Mouse (Mus musculus) liver, embryonic 16.5 days (tissue): Measurements from ENCODE around the gene Pigk. TPM values are rescaled to one million over a fixed set of nuclear protein-coding genes. Genes with fewer than 3 reads are reported as not detected.

Experiments
- ATAC-seq: fragments of 200-750 bp; cut with Nextera tagmentation; 2 replicates; pipeline ENCODE4 v1.8.0; 2017; ENCODE audit warnings: low read depth, mild to moderate bottlenecking, moderate number of reproducible peaks, moderate library complexity
- H3K27ac ChIP-seq: fragments of 300-500 bp; sonication (generic); 2 replicates; pipeline ENCODE4 v1.5.1; 2014; ENCODE audit warnings: mild to moderate bottlenecking, low read length
- H3K27me3 ChIP-seq: fragments of 300-500 bp; sonication (generic); 2 replicates; pipeline ENCODE4 v1.6.1; 2014; ENCODE audit warnings: low read depth, low read length, mixed read lengths; ENCODE audit not compliant: control insufficient read depth, insufficient read depth
- H3K36me3 ChIP-seq: fragments of 300-500 bp; sonication (generic); 2 replicates; pipeline ENCODE4 v1.6.1; 2014; ENCODE audit warnings: mild to moderate bottlenecking; ENCODE audit not compliant: control insufficient read depth, insufficient read depth
- H3K4me1 ChIP-seq: fragments of 300-500 bp; sonication (generic); 2 replicates; pipeline ENCODE4 v1.6.1; 2014; ENCODE audit warnings: low read depth, low read length, mixed read lengths; ENCODE audit not compliant: control insufficient read depth
- H3K4me2 ChIP-seq: fragments of 300-500 bp; sonication (generic); 2 replicates; pipeline ENCODE4 v1.6.1; 2014; ENCODE audit warnings: low read depth, low read length, mixed read lengths
- H3K4me3 ChIP-seq: fragments of 300-500 bp; sonication (generic); 2 replicates; pipeline ENCODE4 v1.5.1; 2014; ENCODE audit warnings: low read depth, mild to moderate bottlenecking, low read length
- H3K9ac ChIP-seq: fragments of 300-500 bp; sonication (generic); 2 replicates; pipeline ENCODE4 v1.6.1; 2014; ENCODE audit warnings: low read depth, low read length
- H3K9me3 ChIP-seq: fragments of 300-500 bp; sonication (generic); replicated peaks from 2 replicates; pipeline ENCODE4 v1.6.1; 2016; ENCODE audit warnings: low read length; ENCODE audit not compliant: control insufficient read depth
- WGBS: fragments of 180-500 bp; shearing (Covaris S2); extraction: QIAGEN DNeasy Blood & Tissue Kit; methylation state at CpG from one replicate; pipeline ENCODE4 v1.1.7; 2014; ENCODE audit not compliant: insufficient replicate concordance; 5-methylcytosine and 5-hydroxymethylcytosine counted together
- polyA plus RNA-seq: library from polyadenylated mRNA; unstranded; fragments of >200 nt; fragmentation: Nextera tagmentation; extraction: Ambion mirVana; gene quantifications from 2 replicates; pipeline ENCODE4 v1.2.1, GENCODE M21; 2015

The Pigk gene
- polyA plus RNA-seq, 1 experiment from 2014 or later, result 22.1 TPM

DNA sequence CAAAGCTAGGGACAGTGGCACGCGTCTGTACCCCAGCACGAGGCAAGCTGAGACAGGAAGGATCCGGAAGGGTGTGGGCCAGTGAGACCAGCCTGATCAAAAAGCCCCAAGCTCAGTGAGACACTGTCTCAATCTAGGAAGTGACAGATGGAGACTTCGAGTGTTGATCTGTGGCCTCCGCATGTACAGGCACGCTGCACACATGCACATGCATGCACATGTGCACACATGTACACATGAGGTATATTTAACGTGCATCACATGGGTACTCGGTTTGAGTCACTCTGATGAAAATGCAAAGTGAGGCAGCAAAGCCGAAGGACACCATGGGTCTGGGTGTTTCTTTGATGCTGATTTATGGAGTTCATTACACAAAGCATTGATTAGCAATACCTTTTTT lies 191.1 kb downstream of the Pigk start:
- no peak for ATAC-seq
- Histone ChIP-seq H3K4me1 (no peaks in the 10 kb centered on the region), H3K9ac (no peak overlapping the region), H3K36me3 (no peaks in the 10 kb centered on the region), H3K4me3 (no peak overlapping the region), H3K27ac (no peak overlapping the region), H3K9me3 (no peaks in the 10 kb centered on the region), H3K27me3 (no peaks in the 10 kb centered on the region), H3K4me2 (no peak overlapping the region)
- 70% methylated on average over 10 of the region's 10 CpGs for WGBS

DNA sequence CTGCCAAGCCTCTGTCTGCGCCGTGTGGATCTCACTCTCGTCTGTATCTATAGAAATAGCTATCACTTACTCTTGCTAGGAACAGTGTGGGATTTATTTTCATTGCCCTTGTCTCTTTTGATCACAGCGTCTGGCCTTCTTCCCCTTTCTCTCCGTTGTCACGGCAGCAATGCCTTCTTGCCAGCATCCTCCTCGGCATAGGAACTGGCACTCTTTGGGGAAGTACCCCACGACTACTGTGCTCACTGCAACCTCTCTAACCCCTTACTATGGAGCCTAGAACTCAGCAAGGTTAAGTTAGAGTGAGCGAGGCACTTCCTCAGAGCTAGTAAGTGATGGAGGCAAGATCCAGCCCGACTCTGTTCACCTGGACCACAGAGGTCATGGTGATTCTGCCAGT lies 191.9 kb downstream of the Pigk start:
- Histone ChIP-seq H3K4me1 (no peaks in the 10 kb centered on the region), H3K27me3 (no peaks in the 10 kb centered on the region), H3K9ac (no peak overlapping the region), H3K9me3 (no peaks in the 10 kb centered on the region), H3K27ac (no peak overlapping the region), H3K36me3 (no peaks in the 10 kb centered on the region), H3K4me3 (no peak overlapping the region), H3K4me2 (no peak overlapping the region)
- no peak for ATAC-seq
- 32% methylated on average over 10 of the region's 10 CpGs for WGBS

DNA sequence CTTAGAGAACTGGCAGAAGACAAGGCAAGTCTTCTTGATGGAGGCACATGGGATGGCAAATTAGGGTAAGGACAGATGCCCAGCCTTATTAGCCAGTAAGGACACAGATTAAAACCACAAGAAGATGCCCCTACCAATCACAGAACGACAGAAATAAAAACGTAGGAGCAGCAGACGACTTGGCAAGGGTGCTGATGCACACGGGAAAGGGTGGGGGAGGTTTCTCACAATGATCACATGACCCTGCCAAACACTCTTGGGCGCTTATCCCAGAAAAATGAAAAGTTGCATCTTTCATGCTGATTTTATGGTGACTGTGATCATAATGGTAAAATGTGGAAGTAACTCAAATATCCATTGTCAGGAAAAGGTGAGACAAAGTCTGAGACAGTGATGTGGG lies 193.2 kb downstream of the Pigk start:
- WGBS, result 69% methylated on average over 5 of the region's 5 CpGs
- ATAC-seq, result no peak
- Histone ChIP-seq H3K27ac (no peak overlapping the region), H3K9me3 (no peaks in the 10 kb centered on the region), H3K27me3 (no peaks in the 10 kb centered on the region), H3K4me3 (no peak overlapping the region), H3K4me2 (no peak overlapping the region), H3K9ac (no peak overlapping the region), H3K36me3 (no peaks in the 10 kb centered on the region), H3K4me1 (no peaks in the 10 kb centered on the region)

DNA sequence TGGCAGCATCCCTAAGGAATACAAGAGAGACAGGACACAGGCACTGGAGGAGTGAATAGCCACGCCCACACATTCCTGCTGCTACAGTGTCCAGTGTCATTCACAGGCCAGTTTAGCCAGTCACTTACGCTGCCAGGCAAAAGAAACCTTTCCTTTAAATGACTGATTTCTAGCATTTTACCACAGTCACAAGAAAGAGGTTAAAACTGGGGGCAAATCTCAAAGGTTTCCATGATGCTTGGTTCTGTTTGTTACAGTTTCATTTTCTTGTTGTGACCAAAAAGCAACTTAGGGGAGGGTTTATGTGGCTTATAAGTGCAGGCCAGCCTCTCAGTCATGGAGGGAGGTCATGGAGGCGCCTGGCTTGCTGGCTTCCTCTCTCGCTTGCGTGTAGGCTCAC lies 193.8 kb downstream of the Pigk start:
- no peaks in the 10 kb centered on the region for H3K9me3 ChIP-seq
- H3K36me3 ChIP-seq, result no peaks in the 10 kb centered on the region
- no peaks in the 10 kb centered on the region for H3K27me3 ChIP-seq
- no peak overlapping the region for H3K27ac ChIP-seq
- 59% methylated on average over 5 of the region's 5 CpGs for WGBS
- no peaks in the 10 kb centered on the region for H3K4me1 ChIP-seq
- H3K4me3 ChIP-seq, result no peak overlapping the region
- no peak overlapping the region for H3K9ac ChIP-seq
- ATAC-seq, result no peak
- H3K4me2 ChIP-seq, result no peak overlapping the region

DNA sequence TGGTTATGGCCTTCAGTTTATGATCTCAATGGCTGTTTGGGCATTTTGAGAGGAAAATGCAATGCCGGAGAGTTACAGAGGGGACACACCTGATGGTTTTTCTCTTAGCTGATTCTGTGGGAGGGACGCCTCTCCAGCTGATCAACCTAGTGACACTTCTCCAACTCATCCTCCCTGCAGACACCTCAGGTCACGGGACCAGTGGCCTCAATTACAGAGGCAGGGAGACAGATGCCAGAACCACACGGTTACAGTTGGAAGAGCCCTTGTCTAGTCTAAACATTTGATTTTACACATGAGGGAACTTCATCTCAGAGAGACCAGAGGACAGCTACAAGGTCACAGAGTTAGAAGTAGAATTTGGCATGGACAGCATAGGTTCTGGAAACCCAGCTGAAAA lies 197.7 kb downstream of the Pigk start:
- 46% methylated on average over 4 of the region's 4 CpGs for WGBS
- Histone ChIP-seq H3K27me3 (no peaks in the 10 kb centered on the region), H3K9ac (no peak overlapping the region), H3K27ac (no peak overlapping the region), H3K4me1 (no peaks in the 10 kb centered on the region), H3K9me3 (no peaks in the 10 kb centered on the region), H3K4me2 (no peak overlapping the region), H3K4me3 (no peak overlapping the region), H3K36me3 (no peaks in the 10 kb centered on the region)
- ATAC-seq, result no peak

DNA sequence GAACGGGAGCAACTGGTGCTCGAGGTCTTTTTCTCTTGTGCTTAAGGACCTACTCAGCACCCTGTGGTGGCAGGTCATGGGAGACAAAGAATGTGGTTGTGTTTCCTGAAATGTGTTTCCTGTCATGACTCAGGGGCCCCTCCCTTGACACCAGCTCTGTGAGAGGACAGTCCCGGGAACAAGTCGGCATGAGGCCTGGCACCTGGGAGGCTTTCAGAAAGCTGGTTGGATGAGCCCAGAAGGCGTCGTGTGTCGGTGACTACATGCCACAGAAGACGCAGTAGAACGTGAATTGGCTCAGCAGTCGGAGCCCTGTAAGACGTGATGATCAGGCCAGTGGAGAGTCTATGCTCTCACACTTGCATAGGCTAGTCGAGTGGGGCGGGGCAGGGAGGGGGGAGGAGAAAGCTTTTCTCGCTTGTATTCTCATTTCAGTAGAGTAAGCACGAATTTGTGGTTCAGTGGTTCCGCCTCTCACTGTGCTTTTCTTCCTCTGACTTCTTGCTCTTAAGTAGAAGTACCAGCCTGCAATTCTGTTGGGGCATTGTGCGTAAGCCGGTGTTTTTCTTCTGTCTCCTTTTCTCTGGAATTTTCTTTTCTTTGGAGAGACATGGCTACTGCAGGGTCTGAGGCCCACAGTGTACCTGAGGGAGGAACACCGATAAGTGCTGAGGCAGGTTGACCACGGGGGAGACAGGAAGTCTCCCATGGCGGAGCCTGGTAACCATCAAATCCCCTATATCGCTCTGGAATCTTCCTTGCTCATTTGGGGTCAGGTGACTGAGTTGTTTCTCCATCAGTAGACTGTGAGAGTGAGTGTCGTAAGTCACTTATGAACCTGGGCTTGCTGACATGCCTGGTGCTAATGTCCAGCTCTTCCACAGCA lies 198.6 kb downstream of the Pigk start:
- Histone ChIP-seq H3K9ac (no peak overlapping the region), H3K27ac (no peak overlapping the region), H3K36me3 (no peaks in the 10 kb centered on the region), H3K4me3 (no peak overlapping the region), H3K4me2 (peak overlapping the region; percentile 0; the same call in 1 of the 2 replicates), H3K9me3 (no peaks in the 10 kb centered on the region), H3K27me3 (no peaks in the 10 kb centered on the region), H3K4me1 (no peaks in the 10 kb centered on the region)
- ATAC-seq, result peak; percentile 60
- whole genome bisulfite sequencing, result 25% methylated on average over 23 of the region's 23 CpGs

DNA sequence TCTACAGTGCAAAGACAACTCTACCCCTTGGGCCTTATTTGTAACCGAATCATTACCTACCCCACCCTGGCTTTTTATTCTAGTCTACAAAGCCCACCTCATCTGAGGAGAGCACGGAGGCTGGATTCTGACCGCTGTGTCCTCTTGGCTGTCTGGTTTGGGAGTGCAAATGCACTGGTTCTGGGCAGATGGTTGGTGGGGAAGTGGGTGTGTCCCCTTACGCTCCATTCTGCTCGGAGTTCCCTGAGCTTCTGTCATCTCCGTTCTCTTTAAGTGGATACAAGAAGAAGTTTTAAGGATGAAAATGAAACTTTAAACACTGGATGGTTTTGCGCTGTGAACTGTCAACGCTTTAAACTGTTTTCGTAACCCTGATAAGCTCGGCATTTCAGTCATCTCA lies 199.2 kb downstream of the Pigk start:
- no peak overlapping the region for H3K27ac ChIP-seq
- H3K27me3 ChIP-seq, result no peaks in the 10 kb centered on the region
- H3K36me3 ChIP-seq, result no peaks in the 10 kb centered on the region
- H3K4me3 ChIP-seq, result no peak overlapping the region
- WGBS, result 61% methylated on average over 10 of the region's 10 CpGs
- H3K9me3 ChIP-seq, result no peaks in the 10 kb centered on the region
- H3K4me1 ChIP-seq, result no peaks in the 10 kb centered on the region
- no peak for ATAC-seq
- H3K9ac ChIP-seq, result no peak overlapping the region
- H3K4me2 ChIP-seq, result peak overlapping the region; percentile 0; the same call in 1 of the 2 replicates

DNA sequence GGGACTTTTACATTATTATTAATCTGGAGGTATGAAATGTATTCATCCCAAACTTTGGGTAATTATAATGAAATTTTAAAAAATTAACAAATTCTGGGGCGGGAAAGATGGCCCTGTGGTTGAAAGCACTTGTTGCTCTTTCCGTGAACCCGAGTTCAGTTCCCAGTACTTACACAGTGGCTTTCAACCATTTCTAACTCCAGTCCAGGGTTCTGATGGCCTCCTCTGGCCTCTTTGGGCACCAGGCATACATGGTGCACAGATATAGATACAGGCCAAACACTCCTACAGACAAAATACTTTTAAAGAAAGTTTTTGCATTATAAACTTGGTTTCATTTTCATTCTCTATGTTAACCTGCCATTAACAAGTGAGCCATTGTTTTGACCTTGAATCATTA lies 199.7 kb downstream of the Pigk start:
- H3K27ac ChIP-seq, result no peak overlapping the region
- no peaks in the 10 kb centered on the region for H3K4me1 ChIP-seq
- WGBS, result 80% methylated on average over 3 of the region's 3 CpGs
- no peaks in the 10 kb centered on the region for H3K27me3 ChIP-seq
- H3K4me3 ChIP-seq, result no peak overlapping the region
- H3K36me3 ChIP-seq, result no peaks in the 10 kb centered on the region
- no peaks in the 10 kb centered on the region for H3K9me3 ChIP-seq
- H3K4me2 ChIP-seq, result no peak overlapping the region
- H3K9ac ChIP-seq, result no peak overlapping the region
- no peak for ATAC-seq

DNA sequence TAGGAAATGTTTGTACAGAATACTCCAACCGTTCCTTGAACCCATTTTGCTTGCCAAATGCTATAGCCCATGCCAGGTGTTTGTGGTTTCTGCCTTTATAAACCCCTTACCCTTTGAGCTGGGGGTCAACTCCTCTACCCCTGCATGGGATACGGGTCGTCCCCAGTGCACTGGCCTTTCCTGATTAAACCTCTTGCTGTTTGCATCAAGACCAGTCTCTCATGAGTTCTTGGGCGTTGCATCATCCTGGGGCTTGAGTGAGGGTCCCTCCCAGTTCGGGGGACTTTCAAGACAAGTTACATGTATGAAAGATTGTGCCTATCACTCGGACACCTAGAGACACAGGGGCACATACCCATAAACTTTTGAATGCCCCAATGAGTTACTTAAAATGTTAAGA lies 200.5 kb downstream of the Pigk start:
- no peak for ATAC-seq
- H3K4me3 ChIP-seq, result no peak overlapping the region
- H3K27ac ChIP-seq, result no peak overlapping the region
- no peaks in the 10 kb centered on the region for H3K4me1 ChIP-seq
- WGBS, result 60% methylated on average over 6 of the region's 6 CpGs
- no peak overlapping the region for H3K4me2 ChIP-seq
- H3K9ac ChIP-seq, result no peak overlapping the region
- no peaks in the 10 kb centered on the region for H3K36me3 ChIP-seq
- H3K27me3 ChIP-seq, result no peaks in the 10 kb centered on the region
- no peaks in the 10 kb centered on the region for H3K9me3 ChIP-seq
